Mouse (Mus musculus): ENCODE measurements at regions not wholly inside any gene's neighbourhood (a gene's known extent, or its start where the extent isn't known, plus 50 kb on each side); places are given as distances from the start of the nearest gene placed in this dataset.

DNA sequence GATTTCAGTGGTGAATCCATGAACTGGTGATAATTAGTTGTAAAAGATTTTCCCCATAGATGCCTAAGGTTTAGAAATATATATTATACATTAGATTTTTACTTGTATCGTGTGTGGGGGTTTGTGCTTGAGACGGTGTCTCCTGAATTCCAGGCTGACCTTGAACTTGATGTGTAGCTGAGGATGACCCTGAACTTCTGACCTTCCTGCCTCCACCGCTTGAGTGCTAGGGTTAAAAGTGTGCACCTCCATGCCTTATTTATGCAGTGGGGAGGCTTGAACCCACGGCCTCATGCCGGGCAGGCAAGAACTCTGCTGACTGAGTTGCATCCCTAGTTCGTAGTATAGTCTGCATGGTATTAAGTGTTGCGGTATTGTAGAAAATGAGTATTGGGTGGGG is 69.3 kb upstream of the Arid5b start:
- H3K27ac ChIP-seq (ENCODE audit: low read length), result no peak overlapping the region
- 86% methylated on average over 7 of the region's 7 CpGs for WGBS

DNA sequence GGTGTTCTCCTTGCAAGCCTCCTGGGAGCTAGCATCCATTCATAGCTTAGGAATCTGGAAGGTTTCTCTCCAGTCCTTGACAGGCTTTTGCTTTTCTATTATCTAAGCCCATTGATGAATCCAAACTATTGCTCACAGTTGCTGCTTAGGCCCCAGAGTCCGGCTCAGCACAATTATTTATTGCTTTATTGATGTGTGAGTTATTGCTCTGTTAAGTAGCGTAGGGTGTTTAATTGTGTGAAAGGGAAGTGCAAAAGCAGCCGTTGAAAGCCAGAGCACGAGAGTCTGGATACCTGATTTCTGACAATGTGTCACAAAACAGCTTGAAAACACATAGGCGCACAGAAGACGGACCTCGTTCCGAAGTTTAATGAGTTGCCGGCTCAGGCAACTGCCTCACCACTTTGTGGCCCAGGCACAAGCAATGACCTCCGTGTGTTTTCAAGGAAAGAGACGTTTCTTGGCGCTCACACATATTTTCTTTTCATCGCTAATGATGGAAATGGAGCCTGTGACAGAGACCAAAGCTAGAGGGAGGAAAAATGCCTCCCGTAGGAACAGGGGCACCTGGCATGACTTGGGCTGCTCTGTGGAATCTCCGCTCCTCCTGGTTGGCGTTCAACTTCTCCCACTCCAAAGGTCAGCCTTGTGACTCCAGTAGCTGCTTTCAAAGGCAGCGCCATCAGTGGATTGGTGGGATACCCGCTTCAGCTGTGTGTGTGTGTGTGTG is 66.6 kb upstream of the Arid5b start:
- WGBS, result 82% methylated on average over 18 of the region's 18 CpGs
- ATAC-seq (ENCODE audit: insufficient number of reproducible peaks, insufficient read depth, low FRiP score, low read depth), result no peak
- Histone ChIP-seq H3K36me3 (ENCODE audit: control insufficient read depth, insufficient read depth, low read length) (no peaks in the 10 kb centered on the region), H3K27me3 (ENCODE audit: control insufficient read depth, insufficient read depth, low read length) (no peaks in the 10 kb centered on the region), H3K4me2 (replicated peaks; ENCODE audit: low read depth, low read length) (no peak overlapping the region), H3K9me3 (ENCODE audit: control insufficient read depth, low read depth, low read length) (peaks cover 8% of the 10 kb centered on the region; the same call in 1 of the 2 replicates), H3K4me3 (ENCODE audit: low read depth, low read length) (no peak overlapping the region), H3K27ac (ENCODE audit: low read length) (no peak overlapping the region), H3K9ac (replicated peaks; ENCODE audit: low read depth, low read length) (no peak overlapping the region), H3K4me1 (ENCODE audit: control insufficient read depth, insufficient read depth, low read length) (no peaks in the 10 kb centered on the region)

More for the DNA sequence above, 69.3 kb upstream of the Arid5b start:
- peaks cover 3% of the 10 kb centered on the region; the same call in 1 of the 2 replicates for H3K9me3 ChIP-seq (ENCODE audit: control insufficient read depth, low read depth, low read length)
- H3K36me3 ChIP-seq (ENCODE audit: control insufficient read depth, insufficient read depth, low read length), result no peaks in the 10 kb centered on the region
- no peaks in the 10 kb centered on the region for H3K4me1 ChIP-seq (ENCODE audit: control insufficient read depth, insufficient read depth, low read length)
- no peaks in the 10 kb centered on the region for H3K27me3 ChIP-seq (ENCODE audit: control insufficient read depth, insufficient read depth, low read length)
- H3K4me2 ChIP-seq (replicated peaks; ENCODE audit: low read depth, low read length), result no peak overlapping the region
- H3K4me3 ChIP-seq (ENCODE audit: low read depth, low read length), result no peak overlapping the region
- no peak overlapping the region for H3K9ac ChIP-seq (replicated peaks; ENCODE audit: low read depth, low read length)
- ATAC-seq (ENCODE audit: insufficient number of reproducible peaks, insufficient read depth, low FRiP score, low read depth), result no peak

DNA sequence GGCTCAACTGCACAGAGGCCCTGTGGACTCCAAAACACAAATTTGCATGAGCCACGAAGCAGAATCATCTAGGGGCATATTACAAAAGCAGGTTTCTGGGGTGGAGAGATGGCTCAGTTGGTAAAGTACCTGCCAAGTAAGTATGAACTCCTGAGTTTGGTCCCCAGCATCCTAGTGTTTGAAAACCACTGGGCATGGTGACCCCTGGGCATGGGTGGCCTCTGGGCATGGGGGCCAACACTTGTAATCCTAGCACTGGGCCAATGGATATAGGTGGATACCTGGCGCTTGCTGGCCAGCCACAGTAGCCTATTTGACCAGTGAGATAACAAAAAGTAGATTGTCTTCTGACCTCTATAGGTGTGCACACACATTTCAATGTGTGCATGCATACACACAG is 65.7 kb upstream of the Arid5b start:
- H3K4me1 ChIP-seq (ENCODE audit: control insufficient read depth, insufficient read depth, low read length), result no peaks in the 10 kb centered on the region
- 89% methylated on average over 2 of the region's 2 CpGs for WGBS
- ATAC-seq (ENCODE audit: insufficient number of reproducible peaks, insufficient read depth, low FRiP score, low read depth), result no peak

DNA sequence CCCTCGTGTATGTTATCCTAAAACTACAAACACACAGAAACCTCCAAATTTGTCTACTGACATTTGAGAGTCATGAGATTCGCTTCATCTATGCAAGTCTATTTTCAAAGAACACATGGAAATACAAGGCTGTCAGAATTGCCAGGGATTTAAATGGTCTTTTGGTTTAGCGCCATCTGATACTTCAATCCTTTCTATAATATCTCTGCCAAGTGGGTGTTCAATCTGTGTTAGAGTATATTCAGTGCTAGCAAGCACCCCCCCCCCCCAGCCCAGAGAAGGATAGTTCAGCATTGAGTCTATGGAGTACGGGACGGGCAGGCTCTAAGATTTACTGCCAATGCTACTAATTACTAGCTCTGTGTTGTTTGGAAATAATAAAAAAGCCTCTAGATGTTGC is 55.5 kb upstream of the Arid5b start:
- H3K9me3 ChIP-seq (ENCODE audit: control insufficient read depth, low read depth, low read length), result no peaks in the 10 kb centered on the region
- ATAC-seq (ENCODE audit: insufficient number of reproducible peaks, insufficient read depth, low FRiP score, low read depth), result no peak
- WGBS, result 80% methylated on average over 5 of the region's 5 CpGs

More for the DNA sequence above, 65.7 kb upstream of the Arid5b start:
- Histone ChIP-seq H3K4me3 (ENCODE audit: low read depth, low read length) (no peak overlapping the region), H3K4me2 (replicated peaks; ENCODE audit: low read depth, low read length) (no peak overlapping the region), H3K27ac (ENCODE audit: low read length) (no peak overlapping the region), H3K9ac (replicated peaks; ENCODE audit: low read depth, low read length) (no peak overlapping the region), H3K36me3 (ENCODE audit: control insufficient read depth, insufficient read depth, low read length) (no peaks in the 10 kb centered on the region), H3K9me3 (ENCODE audit: control insufficient read depth, low read depth, low read length) (peaks cover 8% of the 10 kb centered on the region; the same call in 1 of the 2 replicates), H3K27me3 (ENCODE audit: control insufficient read depth, insufficient read depth, low read length) (no peaks in the 10 kb centered on the region)

More for the DNA sequence above, 55.5 kb upstream of the Arid5b start:
- Histone ChIP-seq H3K27ac (ENCODE audit: low read length) (no peak overlapping the region), H3K9ac (replicated peaks; ENCODE audit: low read depth, low read length) (no peak overlapping the region), H3K27me3 (ENCODE audit: control insufficient read depth, insufficient read depth, low read length) (no peaks in the 10 kb centered on the region), H3K4me2 (replicated peaks; ENCODE audit: low read depth, low read length) (no peak overlapping the region), H3K36me3 (ENCODE audit: control insufficient read depth, insufficient read depth, low read length) (no peaks in the 10 kb centered on the region), H3K4me1 (ENCODE audit: control insufficient read depth, insufficient read depth, low read length) (no peaks in the 10 kb centered on the region), H3K4me3 (ENCODE audit: low read depth, low read length) (no peak overlapping the region)
